7 mouse cellular contexts compared by ENCODE assay signal in the genomic region with DNA sequence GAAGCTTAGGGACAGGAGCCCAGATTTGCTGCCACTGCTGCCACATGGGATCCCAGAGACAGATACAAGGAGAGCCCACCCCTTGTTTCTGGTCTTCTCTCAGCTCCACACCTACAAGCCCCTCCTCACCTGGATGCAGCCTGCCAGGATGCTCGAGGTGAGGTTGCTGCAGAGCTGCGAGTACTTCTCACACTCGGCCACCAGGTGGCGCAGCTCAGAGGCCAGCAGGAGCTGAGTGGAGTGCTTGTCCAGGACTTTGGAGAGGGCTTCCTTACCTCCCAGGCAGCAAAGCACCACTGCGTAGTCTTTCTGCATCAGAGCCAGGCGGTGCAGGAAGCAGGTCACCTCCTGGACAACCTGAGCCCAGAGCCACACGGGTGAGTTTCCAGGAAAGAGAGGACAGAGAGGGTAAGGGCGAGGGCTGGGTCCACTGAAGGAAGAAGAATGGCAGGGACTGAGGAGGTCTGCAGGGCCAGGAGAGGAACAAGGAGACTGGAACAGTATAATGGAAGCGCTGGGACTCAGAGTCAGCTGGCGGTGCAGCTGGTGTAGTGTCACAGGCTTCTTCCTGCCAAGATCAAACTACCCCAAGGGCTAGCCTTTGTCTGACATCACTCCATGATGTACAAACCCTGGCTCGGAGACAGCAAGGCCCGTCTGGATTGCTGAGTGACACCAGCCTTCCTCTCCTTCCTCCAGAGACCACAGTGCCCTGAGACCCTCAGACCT. TPM values are rescaled to one million over a fixed set of nuclear protein-coding genes. Genes with fewer than 3 reads are reported as not detected.
DNase-seq lines count a peak whose midpoint lies in the region; ATAC-seq and TF ChIP-seq lines count a peak whose summit lies in the region.

No protein-coding gene starts in this region.

- no peaks in the 10 kb centered on the region for H3K4me1 ChIP-seq in forebrain, embryonic 16.5 days (replicated peaks; ENCODE audit: control insufficient read depth, insufficient read depth, low read length)
- no peaks in the 10 kb centered on the region for H3K4me1 ChIP-seq in hindbrain, embryonic 16.5 days (ENCODE audit: control insufficient read depth, insufficient read depth, low read depth, low read length)
- peaks cover 19% of the 10 kb centered on the region for H3K4me1 ChIP-seq in midbrain, embryonic 10.5 days

- no peak overlapping the region for H3K4me2 ChIP-seq in forebrain, embryonic 16.5 days (ENCODE audit: low read length)
- H3K4me2 ChIP-seq in hindbrain, embryonic 16.5 days (ENCODE audit: low read length) = no peak overlapping the region

- H3K9ac ChIP-seq in forebrain, embryonic 16.5 days (replicated peaks; ENCODE audit: low read depth, low read length) = no peak overlapping the region
- H3K9ac ChIP-seq in hindbrain, embryonic 16.5 days (ENCODE audit: low read depth, low read length) = no peak overlapping the region

- no peak overlapping the region for H3K27ac ChIP-seq in forebrain, embryonic 16.5 days (ENCODE audit: low read length)
- no peak overlapping the region for H3K27ac ChIP-seq in hindbrain, embryonic 16.5 days (ENCODE audit: low read depth, low read length)
- 0 out of 2 replicates have a peak overlapping the region, but pooled peaks have one; percentile 33 for H3K27ac ChIP-seq in midbrain, embryonic 10.5 days (replicated peaks)

- intact Hi-C loops in left cerebral cortex, postnatal 14 days (cut with DNase I) = loop anchor here (5.0 kb wide), 1 partner anchor 112 kb away; no protein-coding TSS in a partner anchor

- in situ Hi-C loops in Patski (cut with MboI; ENCODE audit: low pct_unique_long_range_greater_than_20kb) = no loop called here

- 0 out of 2 replicates have a peak, but pooled peaks cover 7% of the 10 kb centered on the region for H3K36me3 ChIP-seq in forebrain, embryonic 16.5 days (ENCODE audit: control insufficient read depth, insufficient read depth)
- peaks cover 32% of the 10 kb centered on the region for H3K36me3 ChIP-seq in hindbrain, embryonic 16.5 days (ENCODE audit: control insufficient read depth, insufficient read depth, low read length)
- H3K36me3 ChIP-seq in midbrain, embryonic 10.5 days = no peaks in the 10 kb centered on the region

- ATAC-seq in Patski = peak; percentile 28
- ATAC-seq in cerebellum, adult (ENCODE audit: insufficient number of reproducible peaks, low FRiP score, low TSS enrichment) = peak; percentile 56; the same call in 1 of the 2 replicates
- ATAC-seq in forebrain, embryonic 16.5 days = peak; percentile 68
- ATAC-seq in hindbrain, embryonic 16.5 days = peak; percentile 67

- H3K27me3 ChIP-seq in Patski = no peaks in the 10 kb centered on the region
- H3K27me3 ChIP-seq in forebrain, embryonic 16.5 days (replicated peaks; ENCODE audit: control insufficient read depth, insufficient read depth, low read length) = 0 out of 2 replicates have a peak, but pooled peaks cover 3% of the 10 kb centered on the region
- H3K27me3 ChIP-seq in hindbrain, embryonic 16.5 days (replicated peaks; ENCODE audit: control insufficient read depth, insufficient read depth, low read length) = peaks cover 10% of the 10 kb centered on the region; the same call in 1 of the 2 replicates
- peaks cover 35% of the 10 kb centered on the region for H3K27me3 ChIP-seq in midbrain, embryonic 10.5 days (ENCODE audit: low read depth, poor library complexity, severe bottlenecking)

- CTCF ChIA-PET in Patski (lab: Charles Lee) = interaction anchor here (0.7 to 1.6 kb wide), 6 partner anchors 10 to 26 kb away, joined by 3 to 4 read pairs (median 4); a partner anchor contains a TSS

- H3K4me3 ChIP-seq in forebrain, embryonic 16.5 days (replicated peaks; ENCODE audit: low read length) = no peak overlapping the region
- H3K4me3 ChIP-seq in hindbrain, embryonic 16.5 days (ENCODE audit: low read length) = no peak overlapping the region
- peak overlapping the region; percentile 4; the same call in 1 of the 2 replicates for H3K4me3 ChIP-seq in midbrain, embryonic 10.5 days

- WGBS in forebrain, embryonic 16.5 days = 33% methylated on average over 12 of the region's 12 CpGs
- WGBS in hindbrain, embryonic 16.5 days = 40% methylated on average over 12 of the region's 12 CpGs
- WGBS in midbrain, embryonic 10.5 days = 41% methylated on average over 12 of the region's 12 CpGs

- TF ChIP-seq CTCF in Patski (IDR thresholded peaks at IDR 0.05) = no peak

- no peaks in the 10 kb centered on the region for H3K9me3 ChIP-seq in forebrain, embryonic 16.5 days (ENCODE audit: control insufficient read depth, low read length)
- no peaks in the 10 kb centered on the region for H3K9me3 ChIP-seq in hindbrain, embryonic 16.5 days (ENCODE audit: control insufficient read depth, low read length)
- no peaks in the 10 kb centered on the region for H3K9me3 ChIP-seq in midbrain, embryonic 10.5 days (replicated peaks)

- no peak for DNase-seq in Patski (ENCODE audit: low read depth, low spot score)
- DNase-seq in left cerebral cortex, postnatal 14 days (ENCODE audit: low spot score in 2 of 2) = peak; percentile 69 to 75
- peak; percentile 77 for DNase-seq in midbrain, embryonic 10.5 days (ENCODE audit: low spot score)
- peak; percentile 51 for DNase-seq in spleen, adult 12 weeks (ENCODE audit: low spot score)

- POLR2A ChIA-PET in Patski (lab: Charles Lee) = no interaction called here

RNA-seq across cellular contexts. Expression of a gene that starts 20.4 kb away (rescaled TPM):
- 34.3 TPM for polyA plus RNA-seq in Patski (2021)
- polyA plus RNA-seq in forebrain, embryonic 16.5 days (2015; fragmentation: Nextera tagmentation; extraction: Ambion mirVana) = 17.3 and 19.8 TPM in 2 replicates
- polyA plus RNA-seq in hindbrain, embryonic 16.5 days (2015; fragmentation: Nextera tagmentation; extraction: Ambion mirVana) = 19.7 and 25.1 TPM in 2 replicates
- 10 to 100 TPM; 49.3 to 50.8 TPM for total RNA-seq in left cerebral cortex, postnatal 14 days (2021)
- polyA plus RNA-seq in midbrain, embryonic 10.5 days (2016; fragmentation: Nextera tagmentation; extraction: Ambion mirVana) = 4.4 and 6.3 TPM in 2 replicates

RNA-seq across cellular contexts. Expression of a gene that starts 29.2 kb away (rescaled TPM):
- 16.9 TPM for polyA plus RNA-seq in Patski (2021)
- polyA plus RNA-seq in forebrain, embryonic 16.5 days (2015; fragmentation: Nextera tagmentation; extraction: Ambion mirVana) = 26.0 and 26.6 TPM in 2 replicates
- 18.7 and 19.0 TPM in 2 replicates for polyA plus RNA-seq in hindbrain, embryonic 16.5 days (2015; fragmentation: Nextera tagmentation; extraction: Ambion mirVana)
- 1 to 10 TPM; 5.2 to 5.3 TPM for total RNA-seq in left cerebral cortex, postnatal 14 days (2021)
- polyA plus RNA-seq in midbrain, embryonic 10.5 days (2016; fragmentation: Nextera tagmentation; extraction: Ambion mirVana) = 85.2 and 98.4 TPM in 2 replicates

RNA-seq across cellular contexts. Expression of a gene that starts 30.2 kb away (rescaled TPM):
- polyA plus RNA-seq in Patski (2021) = 72.1 TPM
- 3.4 and 3.6 TPM in 2 replicates for polyA plus RNA-seq in forebrain, embryonic 16.5 days (2015; fragmentation: Nextera tagmentation; extraction: Ambion mirVana)
- 3.5 and 3.6 TPM in 2 replicates for polyA plus RNA-seq in hindbrain, embryonic 16.5 days (2015; fragmentation: Nextera tagmentation; extraction: Ambion mirVana)
- total RNA-seq in left cerebral cortex, postnatal 14 days (2021) = 10 to 100 TPM; 52.0 to 65.9 TPM
- 5.0 and 6.5 TPM in 2 replicates for polyA plus RNA-seq in midbrain, embryonic 10.5 days (2016; fragmentation: Nextera tagmentation; extraction: Ambion mirVana)

RNA-seq across cellular contexts. Expression of a gene that starts 38.3 kb away (rescaled TPM):
- polyA plus RNA-seq in Patski (2021) = 0.21 TPM
- 5.1 and 5.6 TPM in 2 replicates for polyA plus RNA-seq in forebrain, embryonic 16.5 days (2015; fragmentation: Nextera tagmentation; extraction: Ambion mirVana)
- polyA plus RNA-seq in hindbrain, embryonic 16.5 days (2015; fragmentation: Nextera tagmentation; extraction: Ambion mirVana) = 5.1 and 5.5 TPM in 2 replicates
- 100 to 1,000 TPM; 135 to 142 TPM for total RNA-seq in left cerebral cortex, postnatal 14 days (2021)
- 0.81 and 1.8 TPM in 2 replicates for polyA plus RNA-seq in midbrain, embryonic 10.5 days (2016; fragmentation: Nextera tagmentation; extraction: Ambion mirVana)
